Mouse (Mus musculus) kidney, adult 2 months (tissue): ENCODE results near the gene Cd300ld3.

ENCODE experiments used
- CTCF ChIP-seq: fragments of 200-500 bp; conservative IDR thresholded peaks from 2 replicates; pipeline ENCODE4 v1.5.1; 2011; ENCODE audit warnings: low read depth, mild to moderate bottlenecking, control low read depth, low read length, moderate library complexity, mixed read lengths; ENCODE audit not compliant: insufficient read depth, insufficient read length
- POLR2A ChIP-seq: fragments of 200-500 bp; IDR thresholded peaks from one replicate; pipeline ENCODE4 v1.6.1; 2011; ENCODE audit warnings: low read depth, low read length, control low read depth

- no peak for TF ChIP-seq CTCF
- no peak for TF ChIP-seq POLR2A
Measured at GRCm38 (mm10) chr11:115075407-115075806, 27.2 kb upstream of the Cd300ld3 start.
